Mouse (Mus musculus): ENCODE measurements around the gene Lck. TPM values are rescaled to one million over a fixed set of nuclear protein-coding genes. Genes with fewer than 3 reads are reported as not detected.
A peak's percentile ranks its signal among the peaks of the same experiment; 100 is the strongest.
"Not testable (repeated sequence)": the region's sequence is repeated elsewhere in the genome, so short reads cannot be mapped to it uniquely, and the experiment has no call there.

Gene Lck
- polyA plus RNA-seq, 1 experiment from 2014 or later, result 10.6 TPM

DNA sequence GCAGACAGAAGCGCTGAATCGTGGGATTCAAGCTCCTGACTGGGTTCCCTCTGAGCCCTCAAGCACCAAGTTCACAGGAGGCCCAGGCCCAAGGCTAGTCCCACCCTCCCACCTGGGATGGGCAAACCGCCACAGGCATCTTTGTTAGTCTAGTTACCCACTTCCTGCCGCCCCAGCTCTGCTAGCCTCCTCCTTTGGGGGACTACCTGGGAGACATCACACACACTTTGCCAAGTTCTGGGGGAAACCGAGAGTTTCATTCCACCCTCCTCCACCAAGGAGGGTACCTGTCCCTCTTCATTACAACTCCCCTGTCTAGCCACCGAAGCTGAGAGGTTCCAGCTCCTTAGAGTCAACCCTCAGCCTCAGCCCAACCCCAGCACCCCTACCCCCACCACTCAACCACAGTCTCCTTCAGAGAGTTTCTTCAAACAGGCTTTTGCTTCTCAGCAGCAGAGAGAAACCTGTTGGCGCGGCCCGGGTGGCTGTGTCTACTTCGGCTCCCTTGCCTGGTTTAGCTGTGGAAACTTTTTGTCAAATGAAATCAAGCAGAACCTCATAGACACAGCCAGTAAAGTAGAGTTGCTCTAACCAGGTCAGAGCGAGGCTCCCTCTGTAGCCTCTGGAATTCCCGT, 15.0 kb downstream of the Lck start:
- Histone ChIP-seq H3K36me3 (replicated peaks; ENCODE audit: control insufficient read depth, insufficient read depth) (no peaks in the 10 kb centered on the region), H3K9ac (no peak overlapping the region), H3K9me3 (ENCODE audit: control insufficient read depth, low read length) (no peaks in the 10 kb centered on the region), H3K4me3 (replicated peaks; ENCODE audit: low read length) (no peak overlapping the region), H3K4me2 (replicated peaks) (no peak overlapping the region), H3K27ac (no peak overlapping the region), H3K27me3 (ENCODE audit: control insufficient read depth, insufficient read depth, low read length) (no peaks in the 10 kb centered on the region), H3K4me1 (replicated peaks; ENCODE audit: control insufficient read depth, insufficient read depth, low read length) (peaks cover 15% of the 10 kb centered on the region)
- 90% methylated on average over 12 of the region's 12 CpGs for whole genome bisulfite sequencing
- ATAC-seq (ENCODE audit: low FRiP score), result no peak
- DNase-seq (ENCODE audit: low spot score), result no peak

DNA sequence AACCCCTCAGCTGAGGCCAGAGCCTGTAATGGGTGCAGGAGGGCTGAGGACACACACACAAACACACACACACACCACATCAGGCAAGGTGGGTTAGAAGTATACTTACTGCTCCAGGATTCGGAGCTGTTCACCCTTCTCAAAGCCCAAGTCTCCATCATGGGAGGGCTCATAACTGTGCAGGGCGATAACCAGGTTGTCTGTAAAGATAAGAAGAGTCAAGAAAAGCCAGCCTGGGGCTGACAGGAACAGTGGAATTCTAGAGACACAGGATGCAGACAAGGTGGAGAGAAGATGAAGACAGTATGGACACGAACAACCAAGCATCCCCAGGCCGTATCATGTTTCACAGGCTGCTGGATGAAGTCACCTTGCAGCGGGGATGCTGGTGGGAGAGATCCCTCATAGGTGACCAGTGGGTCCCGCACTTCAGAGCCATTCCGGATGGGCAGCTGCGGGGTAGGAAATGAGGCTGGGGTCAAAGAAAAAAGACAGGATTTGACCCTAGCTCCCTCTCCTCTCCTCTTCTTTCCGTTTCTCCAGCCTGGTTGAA, 16.1 kb downstream of the Lck start:
- H3K9ac ChIP-seq, result no peak overlapping the region
- H3K27me3 ChIP-seq (ENCODE audit: control insufficient read depth, insufficient read depth, low read length), result no peaks in the 10 kb centered on the region
- DNase-seq (ENCODE audit: low spot score) (no peak), ATAC-seq (ENCODE audit: low FRiP score) (0 out of 2 replicates have a peak, but pooled peaks have one; percentile 35)
- WGBS, result 84% methylated on average over 9 of the region's 9 CpGs
- H3K9me3 ChIP-seq (ENCODE audit: control insufficient read depth, low read length), result no peaks in the 10 kb centered on the region
- peak overlapping the region; percentile 46; the same call in 1 of the 2 replicates for H3K4me3 ChIP-seq (replicated peaks; ENCODE audit: low read length)
- H3K27ac ChIP-seq, result no peak overlapping the region
- no peaks in the 10 kb centered on the region for H3K36me3 ChIP-seq (replicated peaks; ENCODE audit: control insufficient read depth, insufficient read depth)
- H3K4me2 ChIP-seq (replicated peaks), result peak overlapping the region; percentile 64
- H3K4me1 ChIP-seq (replicated peaks; ENCODE audit: control insufficient read depth, insufficient read depth, low read length), result peaks cover 15% of the 10 kb centered on the region

DNA sequence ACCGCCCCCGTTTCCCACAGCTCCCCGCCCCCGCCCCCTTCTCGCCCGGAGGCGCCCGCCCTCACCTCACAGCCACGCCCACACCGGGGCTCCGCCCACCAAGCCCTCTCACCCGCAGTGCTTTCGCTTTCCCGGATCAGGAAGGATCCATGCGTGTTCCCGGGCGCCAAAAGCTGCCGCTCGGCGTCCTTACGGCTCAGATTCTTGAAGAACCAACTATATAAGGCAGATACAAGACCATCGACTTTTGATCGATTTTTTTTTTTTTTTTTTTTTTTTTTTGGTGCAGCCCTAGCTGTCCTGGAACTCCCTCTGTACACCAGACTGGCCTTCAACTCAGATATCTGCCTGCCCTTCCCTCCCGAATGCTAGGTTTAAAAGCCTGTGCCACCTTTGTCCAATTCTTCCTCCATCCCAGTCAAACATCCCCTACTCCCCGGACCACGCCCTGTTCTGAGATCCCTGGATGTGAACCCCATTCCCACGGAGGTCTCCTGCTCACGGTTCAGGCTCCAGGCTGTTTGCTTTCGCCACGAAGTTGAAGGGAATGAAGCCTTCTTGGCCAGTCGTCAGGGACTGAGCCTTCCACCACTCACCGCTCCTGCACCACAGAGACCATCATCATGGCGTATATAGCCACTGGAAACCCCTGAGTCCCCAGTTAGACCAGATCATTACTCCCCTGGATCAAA, 16.8 kb downstream of the Lck start:
- peak; percentile 82 for ATAC-seq (ENCODE audit: low FRiP score)
- peak; percentile 88 for DNase-seq (ENCODE audit: low spot score)
- no peaks in the 10 kb centered on the region for H3K9me3 ChIP-seq (ENCODE audit: control insufficient read depth, low read length)
- peak overlapping the region; percentile 64 for H3K4me2 ChIP-seq (replicated peaks)
- H3K27me3 ChIP-seq (ENCODE audit: control insufficient read depth, insufficient read depth, low read length), result no peaks in the 10 kb centered on the region
- peak overlapping the region; percentile 46 for H3K4me3 ChIP-seq (replicated peaks; ENCODE audit: low read length)
- peak overlapping the region; percentile 78 for H3K27ac ChIP-seq
- H3K9ac ChIP-seq, result peak overlapping the region; percentile 59
- 9% methylated on average over 32 of the region's 33 CpGs for WGBS
- no peaks in the 10 kb centered on the region for H3K36me3 ChIP-seq (replicated peaks; ENCODE audit: control insufficient read depth, insufficient read depth)
- H3K4me1 ChIP-seq (replicated peaks; ENCODE audit: control insufficient read depth, insufficient read depth, low read length), result peaks cover 15% of the 10 kb centered on the region

DNA sequence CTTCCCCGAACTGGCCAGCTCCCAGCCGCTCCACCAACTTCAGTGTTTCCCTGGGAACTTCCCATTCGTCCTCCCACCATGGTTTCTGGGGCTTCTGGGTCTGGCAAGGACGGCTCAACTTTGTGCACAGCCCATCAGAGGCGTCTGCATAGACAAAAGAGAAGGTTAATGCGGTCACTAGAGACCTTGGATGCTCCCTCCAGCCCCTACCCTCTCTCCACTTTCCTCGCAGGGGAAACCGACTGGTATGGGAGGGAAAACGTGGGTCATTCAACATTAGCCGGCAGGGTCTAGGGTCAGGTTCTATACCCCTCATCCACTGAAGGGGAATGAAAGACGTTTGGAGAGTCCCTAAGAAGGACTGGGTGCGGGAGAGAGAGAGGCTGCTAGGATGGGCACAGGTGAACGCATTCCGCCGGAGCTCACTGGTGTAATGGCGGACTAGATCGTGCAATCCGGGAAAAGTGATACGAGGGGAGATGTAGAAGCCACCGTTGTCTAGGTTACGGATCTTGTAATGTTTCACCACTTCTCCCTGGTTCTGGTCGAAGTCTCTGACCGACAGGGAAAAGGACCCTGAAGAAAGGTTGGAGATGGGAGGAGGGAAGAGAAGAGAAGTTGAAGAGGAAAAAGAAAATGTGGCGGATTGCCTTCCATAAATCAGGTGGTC, 17.4 kb downstream of the Lck start:
- DNase-seq (ENCODE audit: low spot score), result no peak
- Histone ChIP-seq H3K27me3 (ENCODE audit: control insufficient read depth, insufficient read depth, low read length) (no peaks in the 10 kb centered on the region), H3K27ac (peak overlapping the region; percentile 78), H3K36me3 (replicated peaks; ENCODE audit: control insufficient read depth, insufficient read depth) (no peaks in the 10 kb centered on the region), H3K9ac (peak overlapping the region; percentile 59), H3K4me3 (replicated peaks; ENCODE audit: low read length) (peak overlapping the region; percentile 46), H3K4me2 (replicated peaks) (peak overlapping the region; percentile 64), H3K4me1 (replicated peaks; ENCODE audit: control insufficient read depth, insufficient read depth, low read length) (peaks cover 15% of the 10 kb centered on the region), H3K9me3 (ENCODE audit: control insufficient read depth, low read length) (no peaks in the 10 kb centered on the region)
- peak; percentile 73 for ATAC-seq (ENCODE audit: low FRiP score)
- under 1% methylated on average over 24 of the region's 24 CpGs for WGBS

DNA sequence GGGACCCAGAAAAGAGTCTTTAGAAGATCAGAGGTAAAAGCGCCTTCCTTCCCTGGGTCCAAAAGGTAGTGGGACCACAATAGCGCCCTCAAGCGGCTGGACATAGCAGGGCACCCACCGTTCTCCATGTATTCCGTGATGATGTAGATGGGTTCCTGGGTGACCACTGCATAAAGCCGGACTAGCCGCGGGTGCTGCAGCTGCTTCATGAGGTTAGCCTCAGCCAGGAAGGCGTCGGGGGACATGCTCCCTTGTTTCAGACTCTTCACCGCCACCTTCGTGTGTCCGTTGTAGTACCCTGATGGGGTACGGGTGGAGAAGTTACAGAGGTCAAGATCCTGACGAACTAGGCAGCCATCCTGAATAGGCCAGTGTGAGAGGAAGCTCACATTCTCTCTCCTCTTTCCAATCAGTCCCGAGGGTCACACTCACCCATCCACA, 18.0 kb downstream of the Lck start:
- H3K27ac ChIP-seq, result peak overlapping the region; percentile 78; the same call in 1 of the 2 replicates
- peak overlapping the region; percentile 59 for H3K9ac ChIP-seq
- 3% methylated on average over 16 of the region's 16 CpGs for WGBS
- peaks cover 15% of the 10 kb centered on the region for H3K4me1 ChIP-seq (replicated peaks; ENCODE audit: control insufficient read depth, insufficient read depth, low read length)
- ATAC-seq (ENCODE audit: low FRiP score) (no peak), DNase-seq (ENCODE audit: low spot score) (peak; percentile 58)
- H3K27me3 ChIP-seq (ENCODE audit: control insufficient read depth, insufficient read depth, low read length), result no peaks in the 10 kb centered on the region
- H3K4me2 ChIP-seq (replicated peaks), result peak overlapping the region; percentile 64
- no peaks in the 10 kb centered on the region for H3K9me3 ChIP-seq (ENCODE audit: control insufficient read depth, low read length)
- H3K4me3 ChIP-seq (replicated peaks; ENCODE audit: low read length), result peak overlapping the region; percentile 46
- no peaks in the 10 kb centered on the region for H3K36me3 ChIP-seq (replicated peaks; ENCODE audit: control insufficient read depth, insufficient read depth)

DNA sequence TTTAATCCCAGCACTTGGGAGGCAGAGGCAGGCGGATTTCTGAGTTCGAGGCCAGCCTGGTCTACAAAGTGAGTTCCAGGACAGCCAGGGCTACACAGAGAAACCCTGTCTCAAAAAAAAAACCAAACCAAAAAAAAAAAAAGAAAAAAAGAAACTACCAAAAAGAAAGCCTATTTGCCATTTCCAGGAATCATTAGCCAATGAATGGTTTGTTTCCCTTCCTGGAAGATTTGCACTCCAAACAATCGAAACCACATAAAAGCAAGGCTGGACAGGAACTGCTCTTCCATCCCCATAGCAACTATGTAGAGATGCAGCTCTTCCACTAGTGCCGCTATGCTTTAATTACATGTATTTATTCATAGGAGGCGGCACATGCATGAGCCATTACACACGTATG, 18.9 kb downstream of the Lck start:
- H3K9ac ChIP-seq; H3K4me3 ChIP-seq (replicated peaks; ENCODE audit: low read length); ATAC-seq (ENCODE audit: low FRiP score); H3K9me3 ChIP-seq (ENCODE audit: control insufficient read depth, low read length); H3K36me3 ChIP-seq (replicated peaks; ENCODE audit: control insufficient read depth, insufficient read depth); DNase-seq (ENCODE audit: low spot score); H3K27me3 ChIP-seq (ENCODE audit: control insufficient read depth, insufficient read depth, low read length); H3K27ac ChIP-seq: not testable (repeated sequence)
- peaks cover 15% of the 10 kb centered on the region for H3K4me1 ChIP-seq (replicated peaks; ENCODE audit: control insufficient read depth, insufficient read depth, low read length)
- WGBS, result 62% methylated on average over 6 of the region's 6 CpGs
- H3K4me2 ChIP-seq (replicated peaks), result peak overlapping the region; percentile 64; the same call in 1 of the 2 replicates

DNA sequence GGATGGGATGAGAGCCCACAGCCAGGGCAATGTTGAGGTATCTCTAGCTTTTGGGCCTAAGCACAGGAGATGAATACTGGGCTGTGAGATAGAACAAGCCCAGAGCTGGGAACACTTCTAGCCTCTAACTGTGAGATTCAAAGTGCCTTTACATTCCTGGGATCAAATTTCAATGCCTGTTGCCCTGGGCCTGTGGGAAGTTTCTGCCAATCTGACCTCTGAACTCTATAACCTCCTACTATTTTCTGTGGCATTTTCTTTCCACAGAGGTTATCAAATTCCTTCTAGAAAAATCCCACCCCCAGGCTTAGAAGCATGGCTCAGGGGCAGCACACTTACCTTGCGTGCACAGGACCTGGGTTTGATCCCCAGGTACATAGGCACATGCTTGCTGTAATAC, 23.1 kb downstream of the Lck start:
- H3K4me2 ChIP-seq (replicated peaks), result no peak overlapping the region
- WGBS, result 61% methylated on average over 1 of the region's 1 CpGs
- no peaks in the 10 kb centered on the region for H3K36me3 ChIP-seq (replicated peaks; ENCODE audit: control insufficient read depth, insufficient read depth)
- DNase-seq (ENCODE audit: low spot score), result no peak
- H3K4me3 ChIP-seq (replicated peaks; ENCODE audit: low read length), result no peak overlapping the region
- no peak for ATAC-seq (ENCODE audit: low FRiP score)
- H3K27me3 ChIP-seq (ENCODE audit: control insufficient read depth, insufficient read depth, low read length), result no peaks in the 10 kb centered on the region
- no peaks in the 10 kb centered on the region for H3K9me3 ChIP-seq (ENCODE audit: control insufficient read depth, low read length)
- H3K9ac ChIP-seq, result no peak overlapping the region
- H3K4me1 ChIP-seq (replicated peaks; ENCODE audit: control insufficient read depth, insufficient read depth, low read length), result peaks cover 3% of the 10 kb centered on the region; the same call in 1 of the 2 replicates
- no peak overlapping the region for H3K27ac ChIP-seq

DNA sequence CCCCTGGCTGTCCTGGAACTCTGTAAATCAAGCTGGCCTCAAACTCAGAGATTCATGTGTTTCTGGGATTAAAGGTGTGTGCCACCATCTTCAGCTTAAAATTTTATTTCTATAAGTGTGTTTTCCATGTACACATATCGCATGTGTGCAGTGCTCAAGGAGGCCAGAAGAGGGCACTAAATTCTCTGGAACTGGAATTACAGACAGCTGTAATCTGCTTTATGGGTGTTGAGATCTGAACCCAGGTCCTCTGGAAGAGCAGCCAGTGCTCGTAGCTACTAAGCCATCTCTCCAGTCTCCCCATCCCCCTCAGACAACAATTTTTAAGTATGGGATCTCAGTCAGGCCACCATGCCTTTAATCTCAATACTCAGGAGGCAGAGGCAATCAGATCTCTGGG, 24.1 kb downstream of the Lck start:
- no peaks in the 10 kb centered on the region for H3K36me3 ChIP-seq (replicated peaks; ENCODE audit: control insufficient read depth, insufficient read depth)
- no peaks in the 10 kb centered on the region for H3K27me3 ChIP-seq (ENCODE audit: control insufficient read depth, insufficient read depth, low read length)
- DNase-seq (ENCODE audit: low spot score) (no peak), ATAC-seq (ENCODE audit: low FRiP score) (no peak)
- WGBS, result 96% methylated on average over 2 of the region's 2 CpGs
- H3K4me2 ChIP-seq (replicated peaks), result no peak overlapping the region
- H3K9me3 ChIP-seq (ENCODE audit: control insufficient read depth, low read length), result no peaks in the 10 kb centered on the region
- no peak overlapping the region for H3K9ac ChIP-seq
- H3K4me1 ChIP-seq (replicated peaks; ENCODE audit: control insufficient read depth, insufficient read depth, low read length), result no peaks in the 10 kb centered on the region
- no peak overlapping the region for H3K4me3 ChIP-seq (replicated peaks; ENCODE audit: low read length)
- H3K27ac ChIP-seq, result no peak overlapping the region

DNA sequence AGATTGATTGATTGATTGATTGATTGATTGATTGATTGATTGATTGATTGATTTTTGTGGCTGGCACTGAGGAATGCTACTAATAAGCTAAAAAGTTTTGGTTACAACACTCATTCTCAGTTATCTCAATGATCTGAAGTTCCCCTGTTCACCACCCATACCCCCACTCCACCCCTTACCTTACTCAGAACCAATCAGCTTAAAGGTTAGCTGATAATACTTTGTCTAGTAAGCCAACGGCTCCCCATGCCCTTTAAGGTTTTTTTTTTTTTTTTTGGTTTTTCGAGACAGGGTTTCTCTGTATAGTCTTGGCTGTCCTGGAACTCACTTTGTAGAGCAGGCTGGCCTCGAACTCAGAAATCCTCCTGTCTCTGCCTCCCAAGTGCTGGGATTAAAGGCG, 25.8 kb downstream of the Lck start:
- H3K9me3 ChIP-seq (ENCODE audit: control insufficient read depth, low read length); H3K36me3 ChIP-seq (replicated peaks; ENCODE audit: control insufficient read depth, insufficient read depth): not testable (repeated sequence)

More for the DNA sequence above, 25.8 kb downstream of the Lck start:
- H3K4me2 ChIP-seq (replicated peaks); ATAC-seq (ENCODE audit: low FRiP score); H3K4me1 ChIP-seq (replicated peaks; ENCODE audit: control insufficient read depth, insufficient read depth, low read length); H3K4me3 ChIP-seq (replicated peaks; ENCODE audit: low read length); H3K9ac ChIP-seq; DNase-seq (ENCODE audit: low spot score); H3K27me3 ChIP-seq (ENCODE audit: control insufficient read depth, insufficient read depth, low read length); H3K27ac ChIP-seq: not testable (repeated sequence)
- 90% methylated on average over 4 of the region's 4 CpGs for WGBS
